Mouse (Mus musculus): ENCODE data around the gene Lyar.

GRCm38 (mm10) chr5:38256551-38256950 lies 36.3 kb downstream of the Lyar start:
- TF ChIP-seq GATA1 (IDR thresholded peaks at IDR 0.05; ENCODE audit: borderline replicate concordance, low read length) (no peak), FLI1 (IDR thresholded peaks at IDR 0.05; ENCODE audit: low read length) (no peak)
